Mouse (Mus musculus): Measurements from ENCODE around the gene Tnni1.

DNA sequence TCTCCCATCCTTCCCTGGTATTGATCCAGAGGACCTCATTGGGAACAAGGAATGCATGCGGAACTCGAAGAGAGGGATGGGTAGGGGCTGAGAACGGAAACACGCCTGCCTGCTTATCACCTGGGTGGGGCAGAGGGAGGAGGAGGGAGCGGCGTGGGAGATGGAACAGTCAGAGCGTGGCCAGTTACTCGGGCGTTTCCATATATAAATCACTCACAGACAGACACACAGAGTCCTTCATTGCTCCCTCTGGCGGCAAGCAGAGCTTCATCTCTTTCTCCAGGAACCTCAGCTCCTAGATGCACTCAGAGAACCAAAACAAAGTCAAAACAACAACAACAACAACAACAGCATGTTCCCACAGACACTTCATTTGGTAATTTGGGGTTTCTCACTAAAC, 9.5 kb downstream of the Tnni1 start:
- TF ChIP-seq POLR2A (IDR thresholded peaks at IDR 0.05; ENCODE audit: extremely low read depth, insufficient read depth, low read length) (no peak), CTCF (IDR thresholded peaks at IDR 0.05; ENCODE audit: low read depth, low read length) (no peak)
